Mouse (Mus musculus) midbrain, embryonic 11.5 days (tissue): ENCODE measurements around the gene Rpl18. TPM values are rescaled to one million over a fixed set of nuclear protein-coding genes. Genes with fewer than 3 reads are reported as not detected.

ENCODE experiments used
- ATAC-seq: fragments of 200-750 bp; cut with Nextera tagmentation; 2 replicates; pipeline ENCODE4 v1.8.0; 2017; ENCODE audit warnings: moderate TSS enrichment, moderate library complexity; ENCODE audit not compliant: low FRiP score
- DNase-seq: peaks from one replicate; pipeline ENCODE4 v3.0.0; 2015; ENCODE audit warnings: low spot score; ENCODE audit errors: missing footprints
- H3K27ac ChIP-seq: fragments of 300-500 bp; sonication (generic); 2 replicates; pipeline ENCODE4 v1.5.1; 2014; ENCODE audit warnings: low read depth, low read length
- H3K27me3 ChIP-seq: fragments of 300-500 bp; sonication (generic); 2 replicates; pipeline ENCODE4 v1.6.1; 2014; ENCODE audit warnings: mild to moderate bottlenecking, low read length, moderate library complexity, mixed read lengths; ENCODE audit not compliant: control insufficient read depth, insufficient read depth
- H3K36me3 ChIP-seq: fragments of 300-500 bp; sonication (generic); 2 replicates; pipeline ENCODE4 v1.6.1; 2014; ENCODE audit warnings: mild to moderate bottlenecking, low read length, moderate library complexity, mixed read lengths; ENCODE audit not compliant: control insufficient read depth, insufficient read depth
- H3K4me1 ChIP-seq: fragments of 300-500 bp; sonication (generic); 2 replicates; pipeline ENCODE4 v1.6.1; 2014; ENCODE audit warnings: low read length; ENCODE audit not compliant: control insufficient read depth, insufficient read depth
- H3K4me2 ChIP-seq: fragments of 300-500 bp; sonication (generic); 2 replicates; pipeline ENCODE4 v1.6.1; 2014; ENCODE audit warnings: mild to moderate bottlenecking, moderate library complexity
- H3K4me3 ChIP-seq: fragments of 300-500 bp; sonication (generic); 2 replicates; pipeline ENCODE4 v1.5.1; 2014; ENCODE audit warnings: low read depth, low read length
- H3K9ac ChIP-seq: fragments of 300-500 bp; sonication (generic); 2 replicates; pipeline ENCODE4 v1.6.1; 2014; ENCODE audit warnings: low read length
- H3K9me3 ChIP-seq: fragments of 300-500 bp; sonication (generic); 2 replicates; pipeline ENCODE4 v1.6.1; 2016; ENCODE audit warnings: low read length; ENCODE audit not compliant: control insufficient read depth
- WGBS: fragments of 180-500 bp; shearing (Covaris S2); extraction: QIAGEN DNeasy Blood & Tissue Kit; methylation state at CpG from one replicate; pipeline ENCODE4 v1.1.7; 2014; 5-methylcytosine and 5-hydroxymethylcytosine counted together
- polyA plus RNA-seq: library from polyadenylated mRNA; unstranded; fragments of >200 nt; fragmentation: Nextera tagmentation; extraction: Ambion mirVana; gene quantifications from 2 replicates; pipeline ENCODE4 v1.2.1, GENCODE M21; 2014

Gene Rpl18
- polyA plus RNA-seq, 1 experiment from 2014 or later = 933 TPM

DNA sequence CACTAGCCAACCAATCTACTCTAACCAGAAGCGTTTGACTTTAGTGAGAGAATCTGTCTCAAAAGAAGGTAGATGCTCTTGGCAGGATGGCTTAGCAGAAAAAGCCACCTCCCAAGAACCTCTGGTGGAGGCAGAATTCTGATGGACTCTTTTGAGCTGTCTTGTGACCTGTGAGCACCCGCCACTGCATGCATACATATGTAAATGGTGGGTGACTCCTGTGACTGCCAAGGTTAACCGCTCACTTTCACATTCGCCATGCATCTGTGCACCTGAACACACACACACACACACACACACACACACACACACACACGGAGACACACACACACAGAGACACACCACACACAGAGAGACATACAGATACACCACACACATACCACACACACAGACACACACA, 32.2 kb downstream of the Rpl18 start:
- Histone ChIP-seq H3K4me1 (no peaks in the 10 kb centered on the region), H3K27ac (no peak overlapping the region), H3K36me3 (no peaks in the 10 kb centered on the region), H3K9me3 (0 out of 2 replicates have a peak, but pooled peaks cover 4% of the 10 kb centered on the region), H3K9ac (no peak overlapping the region), H3K4me3 (no peak overlapping the region), H3K27me3 (no peaks in the 10 kb centered on the region), H3K4me2 (no peak overlapping the region)
- DNase-seq (no peak), ATAC-seq (no peak)
- 88% methylated on average over 5 of the region's 5 CpGs for WGBS

DNA sequence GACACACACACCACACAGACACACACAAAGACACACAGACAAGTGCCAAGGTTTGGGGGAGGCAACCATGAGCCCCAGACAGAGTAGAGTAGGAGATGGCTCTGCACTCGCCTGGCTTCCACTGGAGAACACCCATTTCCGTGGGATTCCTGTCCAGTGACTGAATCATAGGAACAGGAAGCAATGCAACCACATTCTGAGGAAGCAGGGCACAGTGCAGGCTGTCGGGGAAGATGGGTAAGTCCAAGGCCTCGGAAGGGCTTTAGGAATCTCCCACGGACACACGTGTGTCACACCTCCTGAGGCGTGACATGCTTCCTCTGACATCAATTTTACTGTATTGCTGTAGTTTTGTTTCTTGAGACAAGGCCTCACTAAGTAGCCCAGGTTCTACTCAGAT, 32.9 kb downstream of the Rpl18 start:
- DNase-seq = no peak
- Histone ChIP-seq H3K9me3 (0 out of 2 replicates have a peak, but pooled peaks cover 4% of the 10 kb centered on the region), H3K36me3 (no peaks in the 10 kb centered on the region), H3K27me3 (no peaks in the 10 kb centered on the region), H3K27ac (no peak overlapping the region), H3K9ac (no peak overlapping the region), H3K4me3 (no peak overlapping the region), H3K4me2 (no peak overlapping the region), H3K4me1 (no peaks in the 10 kb centered on the region)
- ATAC-seq = no peak
- 81% methylated on average over 7 of the region's 7 CpGs for WGBS

DNA sequence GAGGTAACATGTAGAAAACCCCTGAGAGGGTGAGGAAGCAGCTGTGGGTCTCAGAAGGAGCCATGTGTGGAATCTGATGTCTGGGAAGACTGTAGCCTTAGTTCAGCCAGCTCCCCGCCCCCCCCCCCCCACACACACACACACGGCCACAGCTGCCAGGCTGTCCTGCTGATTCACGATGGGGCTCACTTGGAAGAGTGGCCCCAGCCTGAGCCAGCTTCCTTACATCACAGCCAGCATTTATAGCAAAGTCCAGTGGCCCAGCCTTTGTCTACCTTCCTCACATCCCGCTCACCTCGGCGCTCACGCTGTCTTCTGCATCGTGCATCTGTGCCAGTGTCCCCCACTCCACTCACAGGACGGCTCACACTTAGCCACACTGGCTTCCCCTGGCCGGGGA, 34.1 kb downstream of the Rpl18 start:
- H3K9me3 ChIP-seq = 0 out of 2 replicates have a peak, but pooled peaks cover 4% of the 10 kb centered on the region
- no peaks in the 10 kb centered on the region for H3K4me1 ChIP-seq
- H3K4me2 ChIP-seq = no peak overlapping the region
- H3K9ac ChIP-seq = no peak overlapping the region
- no peak overlapping the region for H3K4me3 ChIP-seq
- H3K36me3 ChIP-seq = no peaks in the 10 kb centered on the region
- H3K27ac ChIP-seq = no peak overlapping the region
- H3K27me3 ChIP-seq = no peaks in the 10 kb centered on the region
- DNase-seq (no peak), ATAC-seq (no peak)
- 69% methylated on average over 9 of the region's 10 CpGs for WGBS

DNA sequence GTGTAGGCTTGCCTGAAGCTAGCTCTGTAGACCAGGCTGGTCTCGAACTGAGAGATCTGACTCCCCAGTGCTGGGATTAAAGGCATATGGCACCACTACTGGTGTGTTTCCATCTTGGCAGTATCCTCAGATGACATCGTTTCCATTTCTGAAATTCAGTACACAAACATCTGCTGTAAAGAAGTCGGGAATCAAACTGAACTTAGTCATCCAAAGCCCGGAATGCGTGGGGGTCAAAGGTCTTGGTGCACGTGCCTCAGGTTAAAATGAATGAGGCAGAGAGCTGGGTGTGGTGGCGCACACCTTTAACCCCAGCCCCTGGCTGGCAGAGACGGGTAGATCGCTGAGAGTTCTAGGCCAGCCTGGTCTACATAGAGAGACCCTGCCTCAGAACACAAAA, 34.9 kb downstream of the Rpl18 start:
- Histone ChIP-seq H3K9me3 (0 out of 2 replicates have a peak, but pooled peaks cover 4% of the 10 kb centered on the region), H3K9ac (no peak overlapping the region), H3K27me3 (no peaks in the 10 kb centered on the region), H3K36me3 (no peaks in the 10 kb centered on the region), H3K27ac (no peak overlapping the region), H3K4me1 (no peaks in the 10 kb centered on the region), H3K4me3 (no peak overlapping the region), H3K4me2 (no peak overlapping the region)
- 80% methylated on average over 9 of the region's 9 CpGs for WGBS
- ATAC-seq = no peak
- DNase-seq = no peak

DNA sequence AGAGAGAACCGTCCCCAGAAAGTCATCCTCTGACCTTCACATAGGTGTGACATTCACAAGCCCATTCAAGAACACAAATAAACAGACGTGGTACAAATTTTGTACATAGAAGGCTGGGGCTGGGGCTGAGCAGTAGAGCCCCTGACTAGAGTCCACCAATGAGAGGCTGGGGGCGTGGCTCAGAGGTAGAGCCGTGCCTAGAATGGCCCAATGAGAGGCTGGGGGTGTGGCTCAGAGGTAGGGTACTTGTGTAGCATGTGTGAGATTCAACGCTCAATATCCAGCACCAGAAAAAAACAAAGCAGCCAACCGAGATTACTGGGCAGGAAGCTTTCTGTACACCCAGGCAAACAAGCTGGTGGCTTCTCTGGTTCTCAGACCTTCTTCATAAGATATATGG, 40.4 kb downstream of the Rpl18 start:
- peaks cover 14% of the 10 kb centered on the region; the same call in 1 of the 2 replicates for H3K27me3 ChIP-seq
- no peak overlapping the region for H3K4me2 ChIP-seq
- WGBS = 55% methylated on average over 6 of the region's 6 CpGs
- no peaks in the 10 kb centered on the region for H3K36me3 ChIP-seq
- H3K9ac ChIP-seq = no peak overlapping the region
- no peaks in the 10 kb centered on the region for H3K9me3 ChIP-seq
- no peaks in the 10 kb centered on the region for H3K4me1 ChIP-seq
- H3K4me3 ChIP-seq = no peak overlapping the region
- ATAC-seq (no peak), DNase-seq (no peak)
- H3K27ac ChIP-seq = no peak overlapping the region

DNA sequence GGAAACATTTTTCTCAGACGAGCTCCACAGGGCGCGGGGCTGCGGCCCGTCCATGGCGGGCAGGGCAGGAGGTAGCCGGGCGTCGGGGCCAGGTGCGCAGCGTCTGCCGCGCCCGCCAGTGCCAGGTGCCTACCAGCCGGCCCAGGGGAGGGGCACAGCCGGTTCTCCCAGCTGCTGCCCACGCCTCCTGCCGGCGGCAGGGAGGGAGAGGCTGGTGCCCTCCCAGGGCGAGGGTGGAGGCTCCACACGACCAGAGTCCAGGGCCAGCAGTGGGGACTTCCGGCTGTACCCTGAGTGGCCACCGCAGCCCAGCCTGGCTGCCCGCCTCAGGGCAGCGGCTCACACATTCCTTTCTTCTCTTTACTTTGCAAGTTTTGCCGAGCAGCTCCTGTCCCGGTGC, 44.1 kb downstream of the Rpl18 start:
- Histone ChIP-seq H3K9ac (no peak overlapping the region), H3K27me3 (peaks cover 14% of the 10 kb centered on the region; the same call in 1 of the 2 replicates), H3K36me3 (no peaks in the 10 kb centered on the region), H3K4me3 (no peak overlapping the region; the same call in 1 of the 2 replicates), H3K4me1 (no peaks in the 10 kb centered on the region), H3K4me2 (peak overlapping the region; percentile 25; the same call in 1 of the 2 replicates), H3K27ac (no peak overlapping the region), H3K9me3 (no peaks in the 10 kb centered on the region)
- DNase-seq (no peak), ATAC-seq (no peak)
- 12% methylated on average over 27 of the region's 27 CpGs for WGBS

DNA sequence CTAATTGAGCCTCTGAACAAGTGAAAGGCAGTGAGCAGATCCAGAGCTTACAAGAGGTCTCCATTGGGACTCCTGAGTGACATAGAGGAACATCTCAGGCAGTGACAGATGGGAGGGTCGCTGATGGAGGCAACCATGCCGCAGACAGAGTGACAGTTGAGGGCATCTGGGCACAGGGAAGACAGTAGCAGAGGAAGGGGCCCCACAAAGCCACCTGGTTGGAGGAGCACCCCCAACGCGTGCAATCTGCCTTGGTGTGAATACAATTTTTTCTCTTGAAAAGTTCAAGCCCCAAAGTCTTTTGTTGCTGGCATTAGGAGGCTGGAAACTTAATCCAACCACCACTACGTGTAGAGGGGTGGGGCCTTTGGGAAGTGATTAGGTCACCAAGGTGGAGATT, 44.9 kb downstream of the Rpl18 start:
- Histone ChIP-seq H3K4me1 (no peaks in the 10 kb centered on the region), H3K4me2 (no peak overlapping the region), H3K9me3 (no peaks in the 10 kb centered on the region), H3K9ac (no peak overlapping the region), H3K4me3 (no peak overlapping the region), H3K27me3 (peaks cover 14% of the 10 kb centered on the region; the same call in 1 of the 2 replicates), H3K27ac (no peak overlapping the region), H3K36me3 (no peaks in the 10 kb centered on the region)
- ATAC-seq = no peak
- WGBS = 66% methylated on average over 5 of the region's 5 CpGs
- DNase-seq = peak; percentile 75

DNA sequence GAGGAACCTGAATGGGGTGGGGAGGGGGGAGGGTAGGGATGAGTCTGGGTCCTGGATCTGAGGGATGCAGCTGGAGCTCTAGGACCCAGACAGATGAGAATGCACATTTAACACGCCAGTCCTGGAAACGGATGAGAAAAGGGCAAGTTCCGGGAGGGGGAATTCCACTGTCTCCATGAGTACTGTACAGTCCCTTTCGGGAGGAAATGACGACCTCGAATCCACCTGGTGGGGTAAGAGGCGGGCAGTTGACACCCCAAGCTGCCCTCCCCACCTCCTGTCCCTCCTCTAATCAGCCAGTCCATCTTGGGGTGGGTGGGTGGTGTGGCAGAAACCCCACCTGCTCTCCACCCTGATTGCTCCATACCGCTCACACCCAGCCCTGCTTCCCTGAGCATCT, 50.7 kb downstream of the Rpl18 start:
- no peak overlapping the region for H3K9ac ChIP-seq
- ATAC-seq (no peak), DNase-seq (no peak)
- no peak overlapping the region for H3K4me3 ChIP-seq
- no peaks in the 10 kb centered on the region for H3K36me3 ChIP-seq
- no peaks in the 10 kb centered on the region for H3K27me3 ChIP-seq
- no peaks in the 10 kb centered on the region; the same call in 1 of the 2 replicates for H3K9me3 ChIP-seq
- H3K27ac ChIP-seq = no peak overlapping the region
- 61% methylated on average over 8 of the region's 8 CpGs for WGBS
- H3K4me2 ChIP-seq = no peak overlapping the region
- H3K4me1 ChIP-seq = no peaks in the 10 kb centered on the region

DNA sequence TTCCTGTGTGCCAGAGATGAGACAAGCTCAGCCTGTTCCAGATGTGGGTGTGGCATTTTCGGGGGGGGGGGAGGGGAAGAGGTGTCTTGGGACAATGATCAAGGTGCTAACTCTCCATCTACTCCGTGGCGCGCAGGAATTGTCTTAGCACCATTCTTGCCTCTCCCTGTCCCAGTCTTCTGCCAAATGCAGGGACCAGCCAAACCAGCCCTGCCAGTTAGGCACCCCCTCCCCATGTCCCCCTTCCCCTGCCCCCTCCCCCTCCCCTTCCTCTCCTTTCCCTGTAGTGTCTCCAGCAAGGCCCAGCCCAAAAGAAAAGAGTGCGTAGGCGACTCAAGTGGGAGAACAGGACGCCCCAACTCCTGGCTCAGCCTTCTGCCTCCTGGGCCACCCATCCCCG, 51.5 kb downstream of the Rpl18 start:
- H3K4me2 ChIP-seq = no peak overlapping the region
- no peaks in the 10 kb centered on the region; the same call in 1 of the 2 replicates for H3K9me3 ChIP-seq
- H3K4me3 ChIP-seq = no peak overlapping the region
- no peak overlapping the region for H3K27ac ChIP-seq
- no peaks in the 10 kb centered on the region for H3K27me3 ChIP-seq
- ATAC-seq = no peak
- WGBS = 40% methylated on average over 5 of the region's 8 CpGs
- H3K4me1 ChIP-seq = no peaks in the 10 kb centered on the region
- no peaks in the 10 kb centered on the region for H3K36me3 ChIP-seq
- no peak overlapping the region for H3K9ac ChIP-seq
- DNase-seq = no peak
